Mouse (Mus musculus): ENCODE data around the gene Cnih4.

Gene Cnih4

DNA sequence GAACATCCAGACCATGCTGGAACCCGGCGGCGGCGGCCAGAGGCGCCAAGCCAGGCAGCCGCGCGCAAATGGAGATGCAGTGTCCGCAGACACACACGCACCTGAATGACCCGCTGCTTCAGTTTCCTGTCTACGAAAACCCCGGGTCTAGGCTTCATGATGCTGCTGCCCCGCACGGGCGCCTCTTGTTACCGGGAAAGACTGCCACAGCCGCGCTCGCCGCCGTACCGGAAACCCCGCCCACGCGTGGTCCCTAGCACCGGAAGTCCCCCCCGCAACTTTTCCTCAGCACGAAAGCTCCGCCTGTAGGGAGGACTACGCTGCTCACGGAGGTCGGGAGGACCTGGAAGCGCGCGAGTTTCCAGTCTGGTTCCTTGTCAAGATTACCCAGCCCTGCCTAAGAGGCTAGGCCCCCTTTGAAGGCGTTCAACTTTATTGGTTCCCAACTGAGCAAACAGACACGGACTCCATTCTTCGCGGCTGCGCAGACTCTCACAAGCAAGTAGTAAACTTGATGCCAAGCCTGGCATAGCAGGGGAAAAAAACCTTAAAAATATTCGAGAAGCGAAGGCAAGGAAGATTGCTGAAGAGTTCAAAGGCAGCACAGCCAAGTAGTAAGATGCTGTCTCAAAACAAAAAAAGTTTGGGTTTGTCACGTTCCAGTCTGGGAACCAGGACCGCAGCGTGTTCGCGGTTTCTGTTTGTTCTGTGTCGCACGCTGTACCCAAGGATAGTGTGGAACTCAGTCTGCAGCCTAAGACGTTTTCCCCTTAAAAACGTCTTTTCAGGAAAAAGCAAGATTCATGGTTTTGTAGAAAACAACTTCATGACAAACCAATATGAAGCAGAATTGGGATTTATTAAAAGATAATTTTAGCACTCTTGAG, at the start of gene Cnih4, which contains the start of gene Nvl:
Gene Cnih4, plus strand, starts transcription at position 744 of the 887 bp plus-strand sequence.
Gene Nvl, minus strand, starts transcription at position 255 of the 887 bp plus-strand sequence.
- peak; percentile 90 for DNase-seq (ENCODE audit: low read depth, low spot score)

DNA sequence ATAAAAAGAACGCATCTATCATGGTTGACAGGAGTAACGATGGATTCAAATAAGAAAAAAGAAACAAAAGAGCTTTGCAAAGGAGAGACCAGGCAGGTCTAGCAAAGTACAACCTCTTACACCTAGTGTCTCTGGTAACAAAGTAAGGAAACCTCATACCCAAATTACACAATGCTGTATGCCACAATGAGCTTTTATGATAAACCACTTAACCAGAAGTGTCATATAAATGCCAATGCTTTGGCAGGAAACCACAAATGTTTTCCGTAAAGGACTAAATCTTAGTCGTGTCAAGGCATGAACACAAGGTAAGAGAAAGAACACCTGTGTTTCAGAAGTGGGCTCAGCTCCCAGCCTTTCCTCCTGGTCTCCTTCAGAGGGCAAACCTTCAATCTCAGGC, 27.4 kb upstream of the Cnih4 start:
- no peak for DNase-seq (ENCODE audit: low read depth, low spot score)

DNA sequence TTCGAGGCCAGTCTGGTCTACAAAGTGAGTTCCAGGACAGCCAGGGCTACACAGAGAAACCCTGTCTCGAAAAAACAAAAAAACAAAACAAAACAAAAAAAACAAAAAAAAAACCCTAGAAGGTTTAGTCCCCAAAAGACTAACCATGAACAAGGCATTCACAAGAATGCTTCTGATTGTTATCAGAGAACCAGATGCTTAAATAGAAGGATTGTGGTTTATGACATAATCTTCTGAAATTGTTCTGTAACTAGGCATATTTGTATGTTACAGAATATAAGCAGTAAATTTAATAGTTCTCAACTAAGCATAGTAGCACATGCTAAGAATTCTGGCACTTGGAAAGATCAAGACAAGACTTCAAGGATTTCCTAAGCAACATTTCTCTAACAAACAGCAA, 20.3 kb upstream of the Cnih4 start:
- DNase-seq (ENCODE audit: low read depth, low spot score), result no peak

DNA sequence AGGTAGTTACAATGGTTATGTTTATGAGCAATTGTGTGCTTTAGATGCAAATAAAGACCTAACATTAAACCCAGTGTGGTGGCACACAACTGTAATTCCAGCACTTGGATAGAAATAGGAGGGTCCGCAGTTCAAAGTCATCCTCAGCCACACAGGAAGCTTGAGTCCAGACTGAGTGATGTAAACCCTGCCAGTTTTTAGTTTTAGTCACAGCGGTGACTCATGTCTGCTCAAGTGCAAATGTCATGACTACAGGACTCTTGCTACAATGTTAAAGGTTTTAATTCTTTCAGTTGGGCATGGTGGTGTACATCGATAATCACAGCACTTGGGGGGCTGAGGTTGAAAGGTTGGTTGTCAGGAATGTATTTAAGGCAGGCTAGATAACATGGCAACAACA, 18.6 kb upstream of the Cnih4 start:
- no peak for DNase-seq (ENCODE audit: low read depth, low spot score)

DNA sequence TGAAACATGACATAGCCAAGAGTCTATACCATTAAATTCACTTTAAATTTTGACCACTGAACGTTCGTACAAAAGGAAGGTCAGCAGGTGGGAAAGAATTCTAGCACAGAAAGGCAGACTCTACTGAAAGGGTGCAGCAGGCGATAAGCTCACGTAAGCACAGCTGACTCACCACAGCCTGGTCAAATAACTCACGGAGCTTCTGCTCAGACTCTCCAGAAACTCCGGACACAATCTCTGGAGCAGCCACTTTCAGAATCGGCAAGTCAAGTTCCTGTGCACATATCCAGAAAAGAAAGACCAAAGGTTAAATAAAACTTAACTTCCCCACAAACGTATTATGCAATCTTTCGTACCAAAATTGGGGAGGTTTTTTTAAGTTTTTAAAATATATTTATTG, 17.7 kb upstream of the Cnih4 start:
- DNase-seq (ENCODE audit: low read depth, low spot score), result no peak

DNA sequence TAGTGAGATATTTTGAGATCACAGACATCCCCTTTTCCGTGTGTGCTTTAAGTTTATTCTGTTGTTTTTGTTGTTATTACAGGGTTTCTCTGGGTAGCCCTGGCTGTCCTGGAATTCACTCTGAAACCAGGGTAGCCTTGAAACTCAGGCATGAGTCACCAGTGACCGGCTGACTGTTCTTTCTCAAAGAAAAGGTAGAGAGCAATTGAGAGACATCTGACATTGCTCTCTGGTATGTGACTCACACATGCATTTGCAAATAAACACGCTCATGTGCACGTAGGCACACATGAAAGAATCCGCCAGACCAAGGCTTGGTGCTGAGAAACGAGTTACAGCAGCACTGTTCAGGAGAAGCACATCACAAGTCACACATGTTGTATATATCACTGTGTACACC, 12.6 kb upstream of the Cnih4 start:
- no peak for DNase-seq (ENCODE audit: low read depth, low spot score)

DNA sequence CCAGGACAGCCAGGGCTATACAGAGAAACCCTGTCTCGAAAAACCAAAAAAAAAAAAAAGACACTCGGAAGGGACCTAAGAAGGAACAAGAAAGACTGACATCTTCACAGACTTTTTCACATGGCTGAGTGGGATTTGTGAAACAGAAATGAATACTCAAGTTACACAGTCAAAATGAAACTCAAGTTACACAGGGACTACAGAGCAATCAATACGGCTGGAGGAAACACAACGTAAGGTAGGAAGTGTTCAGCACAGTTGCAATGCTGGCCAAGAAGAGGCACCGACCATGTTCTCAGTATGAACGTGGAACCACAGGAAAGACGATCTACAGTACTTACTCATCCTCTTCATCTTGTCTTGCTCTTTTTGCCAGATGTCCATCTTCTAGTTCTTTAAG, 5.8 kb upstream of the Cnih4 start:
- DNase-seq (ENCODE audit: low read depth, low spot score), result no peak

DNA sequence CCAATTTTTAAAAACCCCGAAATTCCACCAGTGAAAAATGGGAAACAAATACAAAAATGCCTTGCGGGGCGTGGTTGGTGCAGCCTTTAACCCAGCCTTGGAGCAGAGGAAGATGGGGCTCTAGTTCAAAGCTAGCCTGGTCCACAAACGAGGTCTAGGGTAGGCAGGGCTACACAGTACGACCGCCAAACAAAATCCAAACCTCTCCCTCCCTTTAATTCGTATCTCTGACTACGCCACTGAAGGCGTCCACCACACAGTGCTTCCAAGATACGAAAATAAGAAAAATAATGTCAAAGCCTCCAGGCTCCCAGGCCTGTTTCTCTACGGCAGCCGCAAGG, 914 bp upstream of the Cnih4 start:
- DNase-seq (ENCODE audit: low read depth, low spot score), result no peak

DNA sequence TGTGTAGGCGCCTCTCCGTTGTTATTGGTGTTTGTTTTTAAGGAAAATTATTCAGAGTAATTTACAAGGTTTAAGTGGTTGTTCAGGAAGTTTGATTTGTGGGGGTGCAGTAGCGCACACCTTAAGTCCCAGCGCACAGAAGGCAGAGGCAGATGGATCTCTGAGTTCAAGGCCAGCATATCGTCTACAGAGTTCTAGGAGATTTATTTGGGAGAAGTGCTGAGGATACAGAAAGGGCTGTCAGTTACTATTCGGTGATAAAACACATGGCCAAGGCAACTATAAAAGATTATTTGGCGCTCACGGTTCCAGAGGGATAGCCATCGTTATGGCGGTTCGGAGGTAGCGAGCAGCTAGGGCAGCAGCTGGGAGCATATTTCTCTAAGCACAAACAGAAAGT, 473 bp downstream of the Cnih4 start:
- DNase-seq (ENCODE audit: low read depth, low spot score), result no peak

DNA sequence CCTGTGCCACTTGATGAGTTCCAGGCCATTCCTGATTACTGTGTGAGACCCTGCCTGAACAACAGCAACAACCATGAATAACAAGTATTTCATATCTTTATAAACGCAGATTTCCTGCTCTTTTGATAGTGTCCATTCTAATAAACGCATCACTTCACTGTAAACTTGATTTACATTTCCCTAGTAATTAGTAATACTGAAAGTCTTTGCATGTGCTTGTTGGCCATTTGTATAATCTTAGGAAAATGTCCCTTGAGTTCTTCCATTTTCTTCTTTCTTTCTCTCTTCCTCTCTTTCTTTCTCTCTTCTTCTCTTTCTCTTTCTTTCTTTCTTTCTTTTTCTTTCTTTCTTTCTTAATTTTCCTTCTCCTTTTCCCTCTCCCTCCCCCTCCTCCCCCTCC, 1.7 kb downstream of the Cnih4 start:
- DNase-seq (ENCODE audit: low read depth, low spot score), result no peak

DNA sequence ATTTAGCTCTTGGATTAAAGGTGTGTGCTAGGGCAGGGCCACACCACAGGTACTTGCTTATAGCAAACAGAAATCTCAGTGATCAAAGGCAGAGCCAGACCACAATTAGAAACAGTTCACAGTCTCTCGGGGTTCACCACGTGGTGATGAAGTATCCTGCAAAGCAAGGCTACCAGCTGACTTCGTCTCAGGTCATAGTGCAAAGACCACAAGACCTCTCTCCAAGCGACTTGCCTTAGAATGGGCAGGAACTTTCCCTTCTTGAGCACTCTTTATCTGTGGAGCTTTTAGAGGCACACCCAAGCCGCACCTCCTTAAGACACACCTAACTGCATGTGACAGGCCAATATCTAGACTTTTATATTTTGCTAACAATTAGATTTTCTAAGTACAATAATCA, 4.0 kb downstream of the Cnih4 start:
- DNase-seq (ENCODE audit: low read depth, low spot score), result no peak

DNA sequence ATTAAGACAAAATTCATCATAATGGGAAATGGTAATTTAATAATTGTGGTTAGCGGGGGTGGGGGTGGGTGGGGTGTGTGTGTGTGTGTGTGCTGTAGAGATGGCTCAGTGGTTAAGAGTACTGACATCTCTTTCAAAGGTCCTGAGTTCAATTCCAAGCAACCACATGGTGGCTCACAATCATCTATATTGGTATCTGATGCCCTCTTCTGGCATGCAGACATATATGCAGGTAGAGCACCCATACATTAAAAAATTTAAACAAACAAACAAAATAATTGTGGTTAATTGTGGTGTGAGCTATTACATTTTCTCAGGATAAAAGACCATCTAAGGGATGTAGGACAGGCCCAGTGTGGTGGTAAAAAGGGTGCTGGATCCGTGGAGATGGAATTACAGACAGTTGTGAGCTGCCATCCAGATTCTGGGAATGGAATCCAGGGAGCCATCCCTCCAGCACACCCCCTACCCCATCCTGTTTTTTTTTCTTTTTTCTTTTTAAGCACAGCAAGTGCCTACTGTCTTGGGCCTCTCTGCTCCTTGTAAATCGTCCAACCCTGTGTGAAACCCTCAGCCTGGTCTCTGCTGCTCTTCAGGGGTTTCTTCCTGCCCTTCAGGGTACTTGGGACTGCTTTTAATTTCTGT, 5.0 kb downstream of the Cnih4 start:
- DNase-seq (ENCODE audit: low read depth, low spot score), result no peak

DNA sequence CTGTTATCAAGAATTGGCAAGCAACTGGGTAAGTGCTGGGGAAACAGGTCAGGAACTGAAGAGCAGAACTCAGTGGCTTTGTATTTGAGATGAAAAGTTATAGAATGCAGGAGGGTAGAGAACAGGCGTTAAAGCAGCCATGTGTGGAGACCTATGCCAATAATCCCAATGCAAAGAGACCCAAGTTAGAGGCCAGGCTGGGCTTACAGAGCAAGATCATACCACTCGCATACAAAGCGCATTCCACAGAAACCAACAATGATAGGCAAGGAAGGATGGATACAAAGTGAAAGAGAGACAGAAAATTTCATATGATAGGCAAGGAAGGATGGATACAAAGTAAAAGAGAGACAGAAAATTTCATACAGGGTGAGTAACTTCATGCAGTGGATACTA, 5.9 kb downstream of the Cnih4 start:
- DNase-seq (ENCODE audit: low read depth, low spot score), result no peak

DNA sequence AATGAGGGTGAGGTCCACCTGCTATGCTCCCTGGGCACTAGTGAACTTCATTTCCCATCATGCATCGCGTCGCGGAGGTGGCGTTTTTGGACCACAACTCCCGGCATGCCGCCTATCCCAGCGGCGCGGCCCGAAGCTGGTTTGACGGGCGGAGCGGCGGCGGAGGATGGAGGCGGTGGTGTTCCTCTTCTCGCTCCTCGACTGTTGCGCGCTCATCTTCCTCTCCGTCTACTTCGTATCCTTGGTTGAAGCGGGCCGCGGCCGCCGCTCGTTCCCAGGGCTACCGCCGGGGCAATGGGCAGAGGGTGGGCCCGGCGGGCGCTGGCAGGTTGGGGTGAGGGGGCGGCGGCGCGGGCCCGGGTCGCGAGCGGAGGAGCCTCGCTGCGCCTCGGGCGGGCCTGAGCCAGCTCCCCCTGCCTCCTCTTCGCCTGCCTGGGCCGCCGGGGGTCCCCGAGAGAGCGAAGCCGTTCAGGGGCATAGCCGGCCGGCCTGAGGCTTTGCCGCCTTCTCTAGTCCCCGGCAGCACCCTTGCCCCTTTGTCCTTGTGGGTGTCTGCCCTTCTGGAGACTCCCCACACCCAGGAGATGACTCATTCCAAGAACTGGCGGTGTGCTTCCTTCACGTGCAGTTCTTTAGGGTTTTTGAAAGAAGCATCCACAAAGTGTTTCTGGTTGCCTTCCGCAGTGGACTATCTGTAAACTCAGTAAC, 6.5 kb downstream of the Cnih4 start:
- peak; percentile 83 for DNase-seq (ENCODE audit: low read depth, low spot score)

DNA sequence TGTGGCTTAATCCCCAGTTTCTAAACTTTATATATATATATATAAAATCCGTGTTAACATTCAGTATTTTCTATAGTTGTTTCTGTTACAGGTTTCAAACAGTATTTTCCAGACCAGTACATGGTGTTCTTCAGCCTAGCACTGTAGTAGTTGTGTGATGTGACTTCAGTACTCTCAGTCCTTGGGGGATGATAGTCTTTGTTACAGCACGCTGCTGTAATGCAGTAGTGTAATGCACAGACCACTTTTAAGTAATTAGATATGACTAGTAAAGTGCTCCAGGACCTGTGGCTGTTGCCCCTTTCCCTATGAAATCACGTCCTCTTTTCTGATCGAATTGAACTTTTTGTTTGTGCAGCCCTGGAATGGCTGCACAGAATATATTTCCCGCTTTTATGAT, 7.0 kb downstream of the Cnih4 start:
- DNase-seq (ENCODE audit: low read depth, low spot score), result no peak

DNA sequence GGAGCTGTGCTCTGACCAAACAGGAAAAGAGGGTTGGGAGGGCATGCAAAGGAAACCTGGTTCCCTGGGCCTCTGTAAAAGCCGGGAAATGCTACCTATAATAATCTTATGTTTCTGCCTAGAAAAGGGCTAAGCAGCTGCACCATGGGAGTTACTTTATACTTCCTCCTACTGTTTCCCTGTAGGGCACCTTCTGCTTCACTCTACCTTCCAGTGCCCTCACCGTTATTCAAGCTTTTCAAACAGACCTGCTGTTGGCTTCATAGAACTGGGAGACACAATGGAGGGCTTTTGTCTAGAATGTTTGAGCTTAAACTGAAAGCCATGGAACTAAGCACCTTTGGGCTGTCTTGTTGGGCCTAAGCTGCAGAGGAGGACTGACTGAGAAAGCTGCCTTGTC, 23.3 kb downstream of the Cnih4 start:
- no peak for DNase-seq (ENCODE audit: low read depth, low spot score)

DNA sequence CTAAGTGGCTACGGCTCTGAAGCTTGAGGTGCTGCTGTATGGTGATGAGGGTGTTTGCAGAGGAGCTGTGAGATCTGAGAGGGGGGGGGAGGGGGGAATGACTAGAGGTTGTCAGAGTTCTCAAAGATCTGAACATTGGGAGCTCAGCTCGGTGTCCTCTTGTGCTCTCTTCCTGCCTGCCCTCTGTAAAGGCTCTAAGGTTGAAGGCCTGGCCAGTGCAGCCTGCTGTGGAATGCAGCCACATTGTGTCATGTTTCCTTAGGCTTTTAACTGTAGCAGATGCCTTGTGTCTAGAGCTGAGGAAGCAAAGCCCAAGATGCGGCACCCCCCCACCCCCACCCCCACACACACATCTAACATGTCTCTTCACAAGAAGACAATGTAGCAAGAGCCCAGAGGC, 23.9 kb downstream of the Cnih4 start:
- no peak for DNase-seq (ENCODE audit: low read depth, low spot score)

DNA sequence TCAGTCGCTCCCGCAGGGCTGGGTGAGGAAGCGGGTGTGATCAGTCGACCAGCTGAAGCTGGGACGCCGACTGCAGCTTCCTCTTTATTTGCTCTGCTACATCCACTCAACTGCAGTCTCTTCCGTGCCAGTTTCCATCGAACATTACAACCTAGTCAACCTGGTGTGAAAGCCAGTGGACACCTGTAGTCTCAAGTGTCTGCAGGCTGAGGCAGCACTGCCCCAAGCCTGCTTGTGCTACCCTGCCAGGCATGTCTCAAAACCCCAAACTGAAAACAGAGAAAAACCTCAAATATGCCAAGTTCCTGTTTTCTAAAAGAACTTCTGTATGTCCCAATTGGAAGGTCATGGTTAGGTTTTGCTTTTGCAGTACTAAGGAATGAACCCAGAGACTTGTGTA, 25.7 kb downstream of the Cnih4 start:
- DNase-seq (ENCODE audit: low read depth, low spot score), result no peak

DNA sequence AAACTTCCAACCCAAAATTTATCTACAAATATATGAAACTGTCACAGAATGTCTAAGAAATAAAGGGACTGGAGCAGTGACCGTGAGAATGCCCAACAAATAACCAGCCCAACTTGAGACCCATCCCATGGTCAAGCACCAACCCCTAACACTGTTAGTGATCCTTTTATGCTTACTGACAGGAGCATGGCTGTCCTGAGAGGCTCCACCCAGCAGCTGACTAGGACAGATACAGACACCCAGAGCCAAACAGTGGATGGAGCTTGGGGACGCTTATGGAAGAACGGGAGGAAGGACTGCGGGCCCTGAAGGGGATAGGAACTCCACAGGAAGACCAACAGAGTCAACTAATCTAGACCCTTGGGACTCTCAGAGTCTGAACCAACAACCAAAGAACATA, 44.4 kb downstream of the Cnih4 start:
- DNase-seq (ENCODE audit: low read depth, low spot score), result no peak

DNA sequence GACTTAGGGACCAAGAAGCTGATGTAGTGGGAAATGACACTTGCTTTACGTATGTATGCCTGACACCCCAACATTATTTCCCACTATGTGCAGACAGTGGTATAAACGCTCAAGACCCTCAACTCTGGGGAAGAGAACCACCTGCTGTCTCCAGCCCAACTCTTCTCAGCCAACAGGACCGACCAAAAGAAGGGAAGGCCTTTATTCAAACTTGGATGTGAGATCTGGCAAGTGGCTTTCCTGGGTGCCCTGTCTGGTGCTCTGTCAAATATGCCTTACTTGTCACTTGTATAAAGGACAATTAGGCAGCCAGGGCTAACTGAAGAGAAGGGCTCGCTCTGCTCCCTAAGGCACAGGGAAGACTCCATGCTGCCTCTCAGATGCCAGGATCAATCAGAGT, 55.0 kb downstream of the Cnih4 start:
- no peak for DNase-seq (ENCODE audit: low read depth, low spot score)

DNA sequence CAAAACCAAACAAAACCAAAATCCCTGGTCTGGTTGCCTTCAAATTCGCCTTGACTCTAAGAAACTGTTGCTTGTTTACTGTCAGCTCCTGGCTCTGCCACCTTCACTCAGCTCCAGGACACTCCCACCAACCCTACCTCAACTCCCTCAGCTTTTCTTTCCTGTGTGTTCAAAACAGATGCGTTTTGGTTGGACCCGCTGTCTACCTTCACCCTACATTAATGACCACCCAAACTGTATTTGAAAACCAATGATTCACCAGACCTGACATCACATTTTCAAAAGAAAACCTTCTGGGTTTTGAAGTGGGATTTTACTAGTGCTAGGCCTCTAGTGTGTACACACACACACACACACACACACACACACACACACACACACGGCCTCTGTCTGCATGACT, 65.7 kb downstream of the Cnih4 start:
- DNase-seq (ENCODE audit: low read depth, low spot score), result no peak

DNA sequence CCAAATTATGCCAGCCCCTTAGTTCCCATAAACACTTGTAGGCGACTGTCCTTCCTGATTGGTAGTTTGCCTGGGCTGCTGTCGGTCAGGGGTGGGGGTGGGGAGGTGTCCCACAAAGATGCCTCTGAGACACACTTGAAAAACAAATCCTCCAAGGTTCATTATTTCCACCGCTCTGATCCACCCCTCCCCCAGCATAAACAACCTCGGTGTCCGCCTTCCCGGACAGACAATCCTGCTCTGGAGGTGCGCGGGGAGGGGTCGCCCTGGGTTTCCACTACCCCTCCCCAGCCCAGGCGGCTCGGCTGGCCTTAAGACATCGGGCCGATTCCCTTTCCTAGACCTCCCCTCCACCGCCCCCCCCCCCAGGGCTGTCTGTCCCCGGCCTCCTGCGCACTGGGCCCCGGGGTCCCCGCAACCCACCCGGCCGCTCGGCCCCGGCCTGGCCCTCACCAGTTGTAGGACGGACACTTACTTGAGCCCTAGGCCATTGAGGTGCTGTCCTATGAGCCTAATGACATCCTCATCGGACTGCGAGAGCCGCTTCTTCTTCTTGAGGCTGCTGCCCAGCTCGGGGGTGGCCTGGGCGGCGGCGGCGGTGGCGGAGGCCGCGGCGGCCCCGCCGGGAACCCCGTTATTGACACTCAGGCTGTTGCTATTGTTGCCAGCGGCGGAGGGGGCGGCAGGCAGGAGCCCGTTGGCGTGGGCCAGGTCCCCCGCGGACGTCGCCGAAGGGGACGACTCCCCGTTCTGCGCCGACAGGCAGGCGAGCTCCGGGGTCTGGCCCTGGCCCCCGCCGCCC, 66.3 kb downstream of the Cnih4 start:
- DNase-seq (ENCODE audit: low read depth, low spot score), result no peak
